Mouse (Mus musculus) gastrocnemius, postnatal 25 days (tissue): ENCODE measurements around the gene Mcts2. TPM values are rescaled to one million over a fixed set of nuclear protein-coding genes. Genes with fewer than 3 reads are reported as not detected.

Source experiments
- DNase-seq: peaks from one replicate; pipeline ENCODE4 v3.0.0; 2022
- total RNA-seq, 2 experiments: library from RNA; stranded (reverse); gene quantifications; 1 replicate in 1 of 2; 2 replicates in 1 of 2; pipeline ENCODE4 v1.2.3; 2021

Gene Mcts2
- total RNA-seq, 2 experiments from 2014 or later = 11.3 to 11.5 TPM

- no peak for DNase-seq
Measured at GRCm38 (mm10) chr2:152686399-152686798, 436 bp upstream of the Mcts2 start.

- no peak for DNase-seq
Measured at GRCm38 (mm10) chr2:152691564-152692217, 4.9 kb downstream of the Mcts2 start.

- peak; percentile 29 for DNase-seq
Measured at GRCm38 (mm10) chr2:152693233-152693632, 6.4 kb downstream of the Mcts2 start.

- no peak for DNase-seq
Measured at GRCm38 (mm10) chr2:152693735-152694134, 6.9 kb downstream of the Mcts2 start.

- no peak for DNase-seq
Measured at GRCm38 (mm10) chr2:152694708-152695107, 7.9 kb downstream of the Mcts2 start.

- no peak for DNase-seq
Measured at GRCm38 (mm10) chr2:152696016-152696415, 9.2 kb downstream of the Mcts2 start.

- DNase-seq = peak; percentile 84
Measured at GRCm38 (mm10) chr2:152696476-152697164, 9.8 kb downstream of the Mcts2 start.

GRCm38 (mm10) chr2:152700138-152700537 lies 13.3 kb downstream of the Mcts2 start:
- DNase-seq = no peak

GRCm38 (mm10) chr2:152700725-152701124 lies 13.9 kb downstream of the Mcts2 start:
- DNase-seq = no peak

GRCm38 (mm10) chr2:152703596-152704255 lies 16.9 kb downstream of the Mcts2 start:
- no peak for DNase-seq

GRCm38 (mm10) chr2:152704256-152704605 lies 17.4 kb downstream of the Mcts2 start:
- DNase-seq = no peak

GRCm38 (mm10) chr2:152704811-152705370 lies 18.1 kb downstream of the Mcts2 start:
- DNase-seq = no peak

- peak; percentile 81 for DNase-seq
Measured at GRCm38 (mm10) chr2:152705993-152706571, 19.2 kb downstream of the Mcts2 start.

GRCm38 (mm10) chr2:152707186-152707585 lies 20.4 kb downstream of the Mcts2 start:
- no peak for DNase-seq

GRCm38 (mm10) chr2:152707627-152708026 lies 20.8 kb downstream of the Mcts2 start:
- DNase-seq = peak; percentile 92

GRCm38 (mm10) chr2:152709066-152709465 lies 22.2 kb downstream of the Mcts2 start:
- no peak for DNase-seq

GRCm38 (mm10) chr2:152716241-152716772 lies 29.5 kb downstream of the Mcts2 start:
- DNase-seq = no peak

GRCm38 (mm10) chr2:152717652-152718051 lies 30.8 kb downstream of the Mcts2 start:
- no peak for DNase-seq

- no peak for DNase-seq
Measured at GRCm38 (mm10) chr2:152718076-152718475, 31.2 kb downstream of the Mcts2 start.

- no peak for DNase-seq
Measured at GRCm38 (mm10) chr2:152723651-152724331, 37.0 kb downstream of the Mcts2 start.

GRCm38 (mm10) chr2:152724332-152724723 lies 37.5 kb downstream of the Mcts2 start:
- no peak for DNase-seq
